Mouse (Mus musculus): Measurements from ENCODE around the gene Cc2d1a. TPM values are rescaled to one million over a fixed set of nuclear protein-coding genes. Genes with fewer than 3 reads are reported as not detected.

Cc2d1a gene
- polyA plus RNA-seq, 1 experiment from 2014 or later: 18.2 TPM

DNA sequence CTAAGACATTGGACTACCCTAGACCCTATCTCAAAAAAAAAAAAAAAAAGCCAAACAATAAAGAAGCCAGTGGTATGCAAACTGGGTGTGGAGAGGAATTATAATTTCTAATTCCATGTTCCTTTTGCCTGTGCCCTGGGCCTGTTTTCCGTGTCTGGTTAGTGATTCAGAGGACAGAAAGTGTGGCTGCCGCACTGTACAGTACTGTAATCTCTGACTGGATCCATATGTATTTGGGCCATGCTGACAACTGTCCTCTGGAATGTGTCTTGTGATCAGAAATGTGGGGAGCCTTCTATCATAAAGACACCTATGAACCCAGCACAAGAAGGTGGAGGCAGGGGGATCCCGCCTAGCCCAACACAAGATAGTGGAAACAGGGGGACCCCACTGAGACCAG is 25.6 kb downstream of the Cc2d1a start:
- 87% methylated on average over 3 of the region's 3 CpGs for WGBS
- no peaks in the 10 kb centered on the region for H3K27me3 ChIP-seq (ENCODE audit: insufficient read depth, poor library complexity, severe bottlenecking)
- no peak overlapping the region for H3K27ac ChIP-seq
- peaks cover 7% of the 10 kb centered on the region for H3K4me1 ChIP-seq (replicated peaks)
- no peak overlapping the region for H3K4me3 ChIP-seq
- H3K9me3 ChIP-seq: no peaks in the 10 kb centered on the region
- H3K36me3 ChIP-seq: no peaks in the 10 kb centered on the region
- no peak for DNase-seq (ENCODE audit: low spot score)

GRCm38 (mm10) chr8:84115646-84116045 is 32.1 kb downstream of the Cc2d1a start:
- Histone ChIP-seq H3K36me3 (no peaks in the 10 kb centered on the region), H3K4me1 (replicated peaks) (no peaks in the 10 kb centered on the region), H3K27me3 (ENCODE audit: insufficient read depth, poor library complexity, severe bottlenecking) (no peaks in the 10 kb centered on the region), H3K27ac (no peak overlapping the region), H3K4me3 (no peak overlapping the region), H3K9me3 (no peaks in the 10 kb centered on the region)
- no peak for DNase-seq (ENCODE audit: low spot score)
- 87% methylated on average over 6 of the region's 6 CpGs for WGBS

DNA sequence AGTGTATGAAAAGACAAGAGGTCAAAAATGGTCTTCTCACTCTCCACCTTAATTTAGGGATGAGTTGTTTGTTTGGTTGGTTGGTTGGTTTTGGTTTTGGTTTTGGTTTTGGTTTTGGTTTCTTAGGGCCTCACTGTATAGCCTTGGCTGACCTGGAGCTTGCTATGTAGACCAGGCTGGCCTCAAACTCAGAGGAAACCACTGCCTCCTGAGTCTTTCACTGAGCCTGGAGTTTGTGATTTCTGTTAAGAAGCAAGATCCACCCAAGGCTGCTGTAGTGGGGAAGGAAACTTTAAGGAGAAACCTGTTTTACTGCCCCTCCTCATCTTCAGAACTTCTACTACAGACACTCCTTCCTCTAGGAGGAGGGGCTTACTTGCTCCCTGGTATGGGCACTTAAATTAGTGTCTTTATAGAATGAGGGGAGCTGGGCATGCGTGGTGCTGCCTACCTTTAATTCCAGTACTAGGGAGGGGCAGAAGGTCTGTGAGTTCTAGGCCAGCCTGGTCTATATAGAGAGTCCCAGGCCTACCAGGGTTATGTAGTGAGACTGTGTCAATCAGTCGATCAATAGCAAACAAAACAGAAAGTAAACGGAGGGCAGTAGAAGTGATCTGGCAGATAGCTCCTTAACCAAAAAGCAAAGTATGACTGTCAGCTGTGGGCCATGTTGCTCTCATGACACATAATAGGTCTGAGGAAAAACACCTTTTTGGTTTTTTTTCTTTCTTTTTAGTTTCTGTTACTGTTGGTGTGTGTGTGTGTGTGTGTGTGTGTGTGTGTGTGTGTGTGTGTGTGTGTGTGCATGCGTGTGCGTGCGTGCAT is 41.3 kb downstream of the Cc2d1a start:
- H3K36me3 ChIP-seq: peaks cover 14% of the 10 kb centered on the region
- no peak for DNase-seq (ENCODE audit: low spot score)
- WGBS: 96% methylated on average over 6 of the region's 6 CpGs
- no peaks in the 10 kb centered on the region for H3K27me3 ChIP-seq (ENCODE audit: insufficient read depth, poor library complexity, severe bottlenecking)
- 0 out of 2 replicates have a peak, but pooled peaks cover 3% of the 10 kb centered on the region for H3K9me3 ChIP-seq
- H3K27ac ChIP-seq: no peak overlapping the region
- H3K4me3 ChIP-seq: no peak overlapping the region
- peaks cover 35% of the 10 kb centered on the region for H3K4me1 ChIP-seq (replicated peaks)

DNA sequence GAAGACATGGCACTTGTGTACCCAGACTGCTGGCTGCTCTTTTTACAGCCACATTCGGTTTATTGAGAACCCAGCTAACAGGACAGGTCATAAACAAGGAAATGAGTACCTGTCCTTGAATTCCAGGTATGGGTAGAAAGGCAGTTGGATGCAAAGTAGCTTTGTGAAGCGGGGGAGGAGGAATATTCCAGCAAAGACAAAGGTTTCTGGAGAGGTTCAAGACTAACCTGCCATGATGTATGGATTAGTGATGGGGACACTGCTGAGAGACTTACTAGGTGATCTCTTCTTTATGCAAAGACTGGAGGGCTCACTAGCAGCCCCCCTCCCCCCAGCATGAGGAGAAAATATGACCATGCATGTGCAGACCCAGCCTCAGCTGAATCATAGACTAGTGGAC is 42.1 kb downstream of the Cc2d1a start:
- WGBS: 93% methylated on average over 2 of the region's 2 CpGs
- no peak for DNase-seq (ENCODE audit: low spot score)
- H3K27me3 ChIP-seq (ENCODE audit: insufficient read depth, poor library complexity, severe bottlenecking): no peaks in the 10 kb centered on the region
- peak overlapping the region; percentile 99 for H3K27ac ChIP-seq
- 0 out of 2 replicates have a peak, but pooled peaks cover 3% of the 10 kb centered on the region for H3K9me3 ChIP-seq
- H3K4me3 ChIP-seq: no peak overlapping the region
- H3K36me3 ChIP-seq: peaks cover 22% of the 10 kb centered on the region
- H3K4me1 ChIP-seq (replicated peaks): peaks cover 35% of the 10 kb centered on the region

DNA sequence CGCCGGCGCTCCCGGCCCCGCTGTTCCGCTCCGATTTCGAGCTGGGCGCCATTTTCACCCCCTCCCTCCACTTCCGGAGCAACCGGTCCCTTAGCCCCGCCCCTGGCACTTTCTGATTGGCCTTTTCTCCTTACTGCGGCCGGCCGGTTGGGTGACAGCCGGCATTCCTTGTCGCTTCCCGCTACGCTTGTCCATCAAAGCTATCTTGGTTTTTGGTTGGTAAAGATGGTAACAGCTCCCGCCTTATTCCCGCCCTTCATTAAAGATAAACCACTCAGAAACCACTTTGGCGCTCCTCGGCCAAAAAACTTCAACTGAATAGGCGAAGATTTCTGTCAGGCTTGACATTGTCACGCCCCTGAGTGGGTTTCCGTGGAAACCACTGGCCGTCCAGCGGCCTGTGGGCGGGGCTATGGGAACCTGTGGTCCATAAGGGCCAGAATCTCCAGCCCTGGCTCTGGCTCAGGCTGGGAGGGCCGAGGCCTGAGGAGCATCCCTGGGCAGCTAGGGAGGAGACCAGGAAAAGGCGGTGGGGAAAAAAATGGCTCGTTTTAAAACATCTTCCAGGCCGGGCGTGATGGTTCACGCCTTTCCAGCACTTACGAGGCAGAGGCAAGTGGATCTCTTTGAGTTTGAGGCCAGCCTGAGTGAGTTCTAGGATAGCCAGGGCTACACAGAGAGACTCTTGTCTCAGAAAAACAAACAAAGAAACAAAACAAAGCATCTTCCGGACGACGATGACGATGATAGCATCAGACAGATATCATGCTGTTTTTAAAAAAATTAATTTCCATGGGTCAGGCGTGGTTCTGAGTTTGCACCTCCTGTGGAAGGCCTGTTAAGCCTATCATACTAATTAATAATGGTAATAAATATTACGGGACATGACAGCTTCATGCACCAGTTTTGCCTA is 42.8 kb downstream of the Cc2d1a start, which contains the start of gene Dcaf15:
Dcaf15 (minus strand) TSS at position 72 of the 913 bp plus-strand sequence.
- Histone ChIP-seq H3K4me1 (replicated peaks) (peaks cover 35% of the 10 kb centered on the region), H3K27ac (peak within 1 kb of the TSS; percentile 99), H3K27me3 (ENCODE audit: insufficient read depth, poor library complexity, severe bottlenecking) (no peaks in the 10 kb centered on the region), H3K9me3 (0 out of 2 replicates have a peak, but pooled peaks cover 3% of the 10 kb centered on the region), H3K4me3 (peak within 1 kb of the TSS; percentile 79), H3K36me3 (peaks cover 27% of the 10 kb centered on the region)
- WGBS: 8% methylated on average over 42 of the region's 42 CpGs
- DNase-seq (ENCODE audit: low spot score): peak; percentile 99

- Histone ChIP-seq H3K27me3 (ENCODE audit: insufficient read depth, poor library complexity, severe bottlenecking) (no peaks in the 10 kb centered on the region), H3K27ac (peak overlapping the region; percentile 99), H3K4me3 (peak overlapping the region; percentile 79), H3K36me3 (peaks cover 34% of the 10 kb centered on the region), H3K4me1 (replicated peaks) (peaks cover 35% of the 10 kb centered on the region), H3K9me3 (0 out of 2 replicates have a peak, but pooled peaks cover 3% of the 10 kb centered on the region)
- 2% methylated on average over 23 of the region's 29 CpGs for WGBS
- peak; percentile 87 for DNase-seq (ENCODE audit: low spot score)
These were observed 43.5 kb downstream of the Cc2d1a start for GRCm38 (mm10) chr8:84104221-84104620.

DNA sequence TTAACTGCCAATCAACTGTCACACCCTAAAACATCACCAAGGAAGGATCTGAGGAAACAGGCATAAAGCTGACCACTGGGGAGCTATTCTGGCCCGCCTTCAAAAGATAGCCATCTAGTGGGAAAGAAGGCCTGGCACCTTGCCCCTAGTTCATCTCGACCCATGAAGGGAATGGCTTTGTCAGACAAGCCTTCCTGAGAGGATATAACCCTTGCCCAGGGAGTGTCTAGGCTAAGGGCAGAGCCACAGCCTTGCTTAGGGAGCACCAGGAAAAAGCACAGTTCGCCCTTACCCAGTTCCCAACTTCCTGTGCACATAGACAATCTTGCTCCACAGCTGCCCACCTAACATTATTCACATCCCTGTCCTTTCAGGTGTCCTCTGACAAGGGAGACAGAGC is 44.1 kb downstream of the Cc2d1a start:
- H3K36me3 ChIP-seq: peaks cover 41% of the 10 kb centered on the region
- no peak for DNase-seq (ENCODE audit: low spot score)
- 59% methylated on average over 3 of the region's 3 CpGs for WGBS

GRCm38 (mm10) chr8:84101476-84102270 is 46.1 kb downstream of the Cc2d1a start:
- Histone ChIP-seq H3K27me3 (ENCODE audit: insufficient read depth, poor library complexity, severe bottlenecking) (no peaks in the 10 kb centered on the region), H3K36me3 (peaks cover 60% of the 10 kb centered on the region), H3K4me1 (replicated peaks) (peaks cover 35% of the 10 kb centered on the region), H3K4me3 (no peak overlapping the region), H3K27ac (no peak overlapping the region), H3K9me3 (no peaks in the 10 kb centered on the region)
- 94% methylated on average over 25 of the region's 25 CpGs for WGBS
- no peak for DNase-seq (ENCODE audit: low spot score)

More for the DNA sequence above, 44.1 kb downstream of the Cc2d1a start:
- Histone ChIP-seq H3K27me3 (ENCODE audit: insufficient read depth, poor library complexity, severe bottlenecking) (no peaks in the 10 kb centered on the region), H3K4me1 (replicated peaks) (peaks cover 35% of the 10 kb centered on the region), H3K9me3 (0 out of 2 replicates have a peak, but pooled peaks cover 3% of the 10 kb centered on the region), H3K4me3 (peak overlapping the region; percentile 79), H3K27ac (peak overlapping the region; percentile 99)

DNA sequence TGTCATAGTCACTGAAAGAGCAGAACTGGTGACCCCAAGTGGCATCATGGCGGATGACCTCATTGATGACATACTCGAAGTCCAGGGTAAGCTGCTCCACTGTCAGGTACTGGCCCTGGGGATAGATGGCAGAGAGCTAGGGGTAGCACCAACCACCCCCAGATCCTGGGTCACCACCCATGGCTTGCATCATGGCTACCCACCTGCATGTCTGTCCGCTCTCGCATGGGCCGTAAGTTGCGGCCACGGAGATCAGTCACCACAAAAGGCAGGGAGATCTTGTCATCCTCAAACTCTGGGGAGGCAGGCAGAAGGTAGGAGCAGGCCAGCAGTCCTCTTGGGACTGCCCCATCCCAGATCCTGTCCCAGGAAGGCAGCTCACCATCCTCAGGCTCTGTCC is 49.4 kb downstream of the Cc2d1a start:
- DNase-seq (ENCODE audit: low spot score): no peak
- no peak overlapping the region for H3K27ac ChIP-seq
- no peaks in the 10 kb centered on the region for H3K9me3 ChIP-seq
- peaks cover 93% of the 10 kb centered on the region for H3K36me3 ChIP-seq
- 92% methylated on average over 7 of the region's 7 CpGs for WGBS
- no peak overlapping the region for H3K4me3 ChIP-seq
- H3K4me1 ChIP-seq (replicated peaks): peaks cover 15% of the 10 kb centered on the region
- no peaks in the 10 kb centered on the region for H3K27me3 ChIP-seq (ENCODE audit: insufficient read depth, poor library complexity, severe bottlenecking)

DNA sequence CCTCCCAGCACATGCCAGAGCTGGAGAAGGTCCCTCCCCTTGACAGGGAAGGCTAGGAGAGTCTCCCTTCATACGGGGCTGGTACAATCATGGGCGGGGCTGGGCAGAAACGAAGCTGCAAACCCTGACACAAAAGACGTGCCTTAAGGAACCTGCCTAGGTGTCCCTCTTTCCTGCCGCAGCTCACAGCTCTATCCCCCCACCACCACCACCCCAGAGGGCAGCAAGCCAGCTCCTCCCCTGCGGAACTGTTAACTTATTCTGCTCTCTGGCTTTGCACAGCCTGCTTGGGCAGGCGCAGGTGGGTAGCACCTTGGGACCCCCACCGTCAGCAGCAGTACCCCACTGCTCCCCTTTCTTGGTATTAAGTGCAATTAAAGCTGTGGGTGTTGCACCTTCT is 51.7 kb downstream of the Cc2d1a start:
- H3K36me3 ChIP-seq: peaks cover 98% of the 10 kb centered on the region
- no peaks in the 10 kb centered on the region for H3K9me3 ChIP-seq
- WGBS: 76% methylated on average over 8 of the region's 8 CpGs
- H3K4me3 ChIP-seq: no peak overlapping the region
- H3K4me1 ChIP-seq (replicated peaks): no peaks in the 10 kb centered on the region; the same call in 1 of the 2 replicates
- no peaks in the 10 kb centered on the region for H3K27me3 ChIP-seq (ENCODE audit: insufficient read depth, poor library complexity, severe bottlenecking)
- DNase-seq (ENCODE audit: low spot score): no peak
- no peak overlapping the region for H3K27ac ChIP-seq

- no peak overlapping the region for H3K4me3 ChIP-seq
- H3K27ac ChIP-seq: no peak overlapping the region
- peaks cover 99% of the 10 kb centered on the region for H3K36me3 ChIP-seq
- no peak for DNase-seq (ENCODE audit: low spot score)
- 94% methylated on average over 8 of the region's 8 CpGs for WGBS
- no peaks in the 10 kb centered on the region for H3K9me3 ChIP-seq
- no peaks in the 10 kb centered on the region for H3K4me1 ChIP-seq (replicated peaks)
- no peaks in the 10 kb centered on the region for H3K27me3 ChIP-seq (ENCODE audit: insufficient read depth, poor library complexity, severe bottlenecking)
These were observed 57.2 kb downstream of the Cc2d1a start for GRCm38 (mm10) chr8:84090585-84090984.

GRCm38 (mm10) chr8:84089277-84089676 is 58.5 kb downstream of the Cc2d1a start:
- WGBS: 84% methylated on average over 9 of the region's 9 CpGs
- H3K36me3 ChIP-seq: peaks cover 99% of the 10 kb centered on the region
- H3K27ac ChIP-seq: no peak overlapping the region
- peaks cover 12% of the 10 kb centered on the region for H3K4me1 ChIP-seq (replicated peaks)
- H3K27me3 ChIP-seq (ENCODE audit: insufficient read depth, poor library complexity, severe bottlenecking): peaks cover 10% of the 10 kb centered on the region; the same call in 1 of the 2 replicates
- DNase-seq (ENCODE audit: low spot score): no peak
- no peak overlapping the region for H3K4me3 ChIP-seq
- H3K9me3 ChIP-seq: no peaks in the 10 kb centered on the region
